Mouse (Mus musculus) ES-E14 (cell line): ENCODE measurements around the gene Cd81. TPM values are rescaled to one million over a fixed set of nuclear protein-coding genes. Genes with fewer than 3 reads are reported as not detected.

ENCODE experiments used
- DNase-seq: peaks from one replicate; pipeline ENCODE4 v3.0.0-alpha.2; 2013; ENCODE audit warnings: low read depth, low spot score
- H3K27ac ChIP-seq: 2 replicates; pipeline ENCODE4 v1.5.1; 2012; ENCODE audit warnings: low read depth, mild to moderate bottlenecking, low read length, moderate library complexity, mixed read lengths; ENCODE audit not compliant: poor library complexity, insufficient read depth, severe bottlenecking
- H3K36me3 ChIP-seq: 2 replicates; pipeline ENCODE4 v1.6.1; 2012; ENCODE audit warnings: mild to moderate bottlenecking, low read length, moderate library complexity, mixed read lengths; ENCODE audit not compliant: control insufficient read depth, poor library complexity, insufficient read depth, severe bottlenecking
- H3K4me1 ChIP-seq, 2 experiments: fragments of 150-350 bp in 1 of 2; sonication (generic) in 1 of 2; 2 replicates each; pipeline ENCODE4 v1.6.1; 2012; ENCODE audit warnings: low read length in 2 of 2, mild to moderate bottlenecking in 1 of 2, mixed read lengths in 1 of 2; ENCODE audit not compliant: control insufficient read depth in 2 of 2, insufficient read depth in 2 of 2, poor library complexity in 1 of 2
- H3K4me3 ChIP-seq, 2 experiments: fragments of 150-350 bp in 1 of 2; sonication (generic) in 1 of 2; 2 replicates each; pipeline ENCODE4 v1.5.1; 2012; ENCODE audit warnings: low read length in 2 of 2, low read depth in 1 of 2, mild to moderate bottlenecking in 1 of 2, mixed read lengths in 1 of 2; ENCODE audit not compliant: insufficient read depth in 1 of 2, poor library complexity in 1 of 2, severe bottlenecking in 1 of 2
- H3K9ac ChIP-seq: 2 replicates; pipeline ENCODE4 v1.6.1; 2012; ENCODE audit warnings: low read depth, mild to moderate bottlenecking, low read length, mixed read lengths; ENCODE audit not compliant: poor library complexity, insufficient read depth, severe bottlenecking
- H3K9me3 ChIP-seq: fragments of 150-350 bp; sonication (generic); 2 replicates; pipeline ENCODE4 v1.6.1; 2012; ENCODE audit warnings: low read depth, mild to moderate bottlenecking, low read length; ENCODE audit not compliant: control insufficient read depth, insufficient read depth
- CHD2 ChIP-seq: IDR thresholded peaks from 2 replicates; pipeline ENCODE4 v1.6.1; 2014; ENCODE audit warnings: mild to moderate bottlenecking, low read depth, low read length, inconsistent platforms
- HCFC1 ChIP-seq: IDR thresholded peaks from 2 replicates; pipeline ENCODE4 v1.6.1; 2012; ENCODE audit warnings: low read length, inconsistent platforms, borderline replicate concordance; ENCODE audit not compliant: insufficient read depth
- MAFK ChIP-seq: IDR thresholded peaks from 2 replicates; pipeline ENCODE4 v1.6.1; 2014; ENCODE audit warnings: mild to moderate bottlenecking, low read depth, low read length, inconsistent platforms; ENCODE audit not compliant: insufficient read depth
- ZC3H11A ChIP-seq: IDR thresholded peaks from 2 replicates; pipeline ENCODE4 v1.6.1; 2012; ENCODE audit warnings: low read depth, mild to moderate bottlenecking, inconsistent platforms, low read length, borderline replicate concordance
- ZNF384 ChIP-seq: IDR thresholded peaks from 2 replicates; pipeline ENCODE4 v1.6.1; 2012; ENCODE audit warnings: low read depth, low read length, inconsistent platforms
- in situ Hi-C, 2 experiments: fragments of 600-800 bp; cut with MboI; formaldehyde crosslinking; loops; one replicate each; pipeline ENCODE4 v1.15.1; 2025; ENCODE audit warnings: low sequenced_read_pairs in 2 of 2, inconsistent platforms in 1 of 2; ENCODE audit not compliant: unreplicated experiment in 2 of 2
- total RNA-seq: library from RNA; depleted of rRNA; stranded (reverse); fragments of 300-350 nt; gene quantifications from 2 replicates; pipeline ENCODE4 v1.2.3, GENCODE M21; 2012

Gene Cd81
- total RNA-seq, 1 experiment, result 403 TPM

- no peak for DNase-seq
Observed at GRCm38 (mm10) chr7:143044049-143044825, 8.3 kb upstream of the Cd81 start.

GRCm38 (mm10) chr7:143044826-143045206 lies 7.7 kb upstream of the Cd81 start:
- no peak for DNase-seq
- Histone ChIP-seq H3K27ac (no peak overlapping the region), H3K4me3 (no peak overlapping the region), H3K4me1 (0 out of 4 replicates have a peak, but pooled peaks cover 0 to 2% of the 10 kb centered on the region in 2 experiments), H3K9me3 (no peaks in the 10 kb centered on the region), H3K36me3 (no peaks in the 10 kb centered on the region; the same call in 1 of the 2 replicates), H3K9ac (no peak overlapping the region)
- in situ Hi-C loops, result no loop called here
- TF ChIP-seq HCFC1 (no peak), MAFK (no peak), CHD2 (no peak), ZNF384 (no peak)

More at GRCm38 (mm10) chr7:143044049-143044825, 8.3 kb upstream of the Cd81 start:
- no peaks in the 10 kb centered on the region; the same call in 1 of the 2 replicates for H3K36me3 ChIP-seq
- in situ Hi-C loops, result no loop called here
- no peak for TF ChIP-seq CHD2
- no peak for TF ChIP-seq ZNF384
- peak; percentile 87 for TF ChIP-seq MAFK
- no peak for TF ChIP-seq HCFC1
- TF ChIP-seq ZC3H11A, result no peak
- no peaks in the 10 kb centered on the region for H3K9me3 ChIP-seq
- no peak overlapping the region for H3K9ac ChIP-seq
- no peak overlapping the region for H3K27ac ChIP-seq
- H3K4me3 ChIP-seq, result no peak overlapping the region
- 0 out of 4 replicates have a peak, but pooled peaks cover 0 to under 1% of the 10 kb centered on the region in 2 experiments for H3K4me1 ChIP-seq

DNA sequence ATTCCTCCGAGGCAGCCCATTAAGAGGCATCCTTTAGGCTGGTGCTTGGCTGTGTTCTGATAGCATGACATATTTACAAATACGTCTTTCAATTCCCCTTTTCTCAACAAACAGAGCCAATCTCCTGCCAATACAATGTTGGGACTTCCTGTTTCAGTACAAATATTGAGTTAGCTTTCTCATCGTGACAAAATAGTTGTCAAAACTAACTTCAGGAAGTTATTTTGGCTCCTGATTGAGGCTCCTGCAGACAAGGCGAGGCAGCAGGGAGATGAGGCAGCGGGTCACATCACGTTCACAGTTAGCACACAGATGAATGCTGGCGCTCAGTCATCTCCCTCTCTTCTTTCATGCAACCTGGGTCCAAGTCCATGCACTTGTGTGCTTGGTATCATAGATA lies 6.2 kb upstream of the Cd81 start:
- TF ChIP-seq HCFC1 (no peak), CHD2 (no peak), MAFK (no peak), ZC3H11A (no peak), ZNF384 (no peak)
- no peak overlapping the region for H3K27ac ChIP-seq
- no peak overlapping the region for H3K9ac ChIP-seq
- H3K4me3 ChIP-seq, result no peak overlapping the region
- no peaks in the 10 kb centered on the region for H3K9me3 ChIP-seq
- H3K4me1 ChIP-seq, result 0 out of 4 replicates have a peak, but pooled peaks cover 0 to 2% of the 10 kb centered on the region in 2 experiments
- H3K36me3 ChIP-seq, result no peaks in the 10 kb centered on the region; the same call in 1 of the 2 replicates
- no peak for DNase-seq
- in situ Hi-C loops, result no loop called here

DNA sequence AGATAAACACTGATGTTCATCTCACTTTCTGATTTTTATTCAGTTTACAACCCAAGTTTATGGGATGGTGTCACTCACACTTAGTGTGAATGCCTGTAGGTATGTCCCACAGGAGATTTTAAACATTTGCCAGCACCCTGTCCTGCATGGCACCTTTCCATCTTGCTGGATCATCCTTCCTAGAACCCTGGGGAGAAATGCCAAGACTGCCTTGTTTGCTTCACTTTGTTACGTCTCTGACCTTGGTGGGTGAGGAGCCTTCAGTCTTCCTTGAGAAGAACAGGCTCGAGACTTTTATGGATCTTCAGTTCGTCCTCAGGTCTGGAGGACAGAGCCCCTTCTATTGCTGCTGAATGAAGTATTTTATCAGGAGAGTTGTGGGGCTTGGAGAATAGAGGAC lies 3.2 kb upstream of the Cd81 start:
- Histone ChIP-seq H3K9me3 (no peaks in the 10 kb centered on the region), H3K36me3 (no peaks in the 10 kb centered on the region), H3K4me1 (peaks cover 1 to 4% of the 10 kb centered on the region in 2 experiments; a peak in 2 of 4 replicates), H3K9ac (no peak overlapping the region), H3K27ac (no peak overlapping the region), H3K4me3 (no peak overlapping the region)
- in situ Hi-C loops, result no loop called here
- no peak for DNase-seq
- TF ChIP-seq HCFC1 (no peak), MAFK (no peak), CHD2 (no peak), ZNF384 (no peak), ZC3H11A (no peak)
